Mouse (Mus musculus) kidney, adult 11 months (tissue): ENCODE results near the gene Slc7a6.
A peak's percentile ranks its signal among the peaks of the same experiment; 100 is the strongest.
"Not testable (repeated sequence)": the region's sequence is repeated elsewhere in the genome, so short reads cannot be mapped to it uniquely, and the experiment has no call there.

Experiments used
- DNase-seq: peaks from one replicate; pipeline ENCODE4 v3.0.0; 2022

The Slc7a6 gene

GRCm38 (mm10) chr8:106189162-106189561, 20.5 kb downstream of the Slc7a6 start:
- no peak for DNase-seq

GRCm38 (mm10) chr8:106191639-106192038, 23.0 kb downstream of the Slc7a6 start:
- DNase-seq, result no peak

- DNase-seq, result no peak
These were observed 24.5 kb downstream of the Slc7a6 start for GRCm38 (mm10) chr8:106193162-106193561.

- DNase-seq, result no peak
These were observed 25.4 kb downstream of the Slc7a6 start for GRCm38 (mm10) chr8:106194062-106194461.

- DNase-seq, result no peak
These were observed 30.1 kb downstream of the Slc7a6 start for GRCm38 (mm10) chr8:106198741-106199140.

GRCm38 (mm10) chr8:106199596-106199995, 30.9 kb downstream of the Slc7a6 start:
- not testable (repeated sequence) for DNase-seq

- no peak for DNase-seq
These were observed 41.5 kb downstream of the Slc7a6 start for GRCm38 (mm10) chr8:106210035-106210731.

GRCm38 (mm10) chr8:106210821-106211345, 42.2 kb downstream of the Slc7a6 start, which contains the start of the genes Slc7a6os and Prmt7:
Gene Slc7a6os, minus strand, starts transcription at chr8:106210935.
Gene Prmt7, plus strand, starts transcription at chr8:106210936.
- DNase-seq, result peak; percentile 92

GRCm38 (mm10) chr8:106211421-106211820, 42.8 kb downstream of the Slc7a6 start:
- no peak for DNase-seq

- DNase-seq, result no peak
These were observed 45.3 kb downstream of the Slc7a6 start for GRCm38 (mm10) chr8:106213959-106214358.

- DNase-seq, result no peak
These were observed 51.0 kb downstream of the Slc7a6 start for GRCm38 (mm10) chr8:106219620-106220019.

- DNase-seq, result peak; percentile 19
These were observed 57.9 kb downstream of the Slc7a6 start for GRCm38 (mm10) chr8:106226589-106226988.

GRCm38 (mm10) chr8:106231536-106231935, 62.9 kb downstream of the Slc7a6 start:
- no peak for DNase-seq

GRCm38 (mm10) chr8:106232751-106233150, 64.1 kb downstream of the Slc7a6 start:
- no peak for DNase-seq

- DNase-seq, result no peak
These were observed 66.1 kb downstream of the Slc7a6 start for GRCm38 (mm10) chr8:106234567-106235261.

GRCm38 (mm10) chr8:106237106-106237505, 68.4 kb downstream of the Slc7a6 start:
- peak; percentile 59 for DNase-seq
